Mouse (Mus musculus): ENCODE measurements around the gene Irf2bp2. TPM values are rescaled to one million over a fixed set of nuclear protein-coding genes. Genes with fewer than 3 reads are reported as not detected.

The Irf2bp2 gene
- 11.7 and 12.8 TPM in 2 replicates for polyA plus RNA-seq (2015; fragmentation: Nextera tagmentation; extraction: Ambion mirVana)

- Histone ChIP-seq H3K27ac (ENCODE audit: low read length) (peak within 1 kb of the TSS; percentile 100), H3K9me3 (ENCODE audit: control insufficient read depth, low read length) (no peaks in the 10 kb centered on the region), H3K4me2 (ENCODE audit: low read depth, low read length) (peak within 1 kb of the TSS; percentile 94), H3K27me3 (ENCODE audit: control insufficient read depth, insufficient read depth, low read depth, low read length) (no peaks in the 10 kb centered on the region), H3K4me1 (replicated peaks; ENCODE audit: control insufficient read depth, insufficient read depth, low read length) (peaks cover 37% of the 10 kb centered on the region), H3K36me3 (ENCODE audit: control insufficient read depth, insufficient read depth, low read length) (peaks cover 7% of the 10 kb centered on the region; the same call in 1 of the 2 replicates), H3K4me3 (ENCODE audit: low read length) (peak within 1 kb of the TSS; percentile 100), H3K9ac (ENCODE audit: low read length) (peak within 1 kb of the TSS; percentile 100)
- ATAC-seq (ENCODE audit: low read depth): peak; percentile 71
- WGBS: under 1% methylated on average over 46 of the region's 56 CpGs
Observed at GRCm38 (mm10) chr8:126593889-126594480, at the start of gene Irf2bp2. TSS of gene Irf2bp2 (minus strand) at chr8:126593986.

- Histone ChIP-seq H3K27me3 (ENCODE audit: control insufficient read depth, insufficient read depth, low read depth, low read length) (no peaks in the 10 kb centered on the region), H3K4me3 (ENCODE audit: low read length) (no peak overlapping the region), H3K9me3 (ENCODE audit: control insufficient read depth, low read length) (peaks cover 6% of the 10 kb centered on the region; the same call in 1 of the 2 replicates), H3K27ac (ENCODE audit: low read length) (no peak overlapping the region), H3K9ac (ENCODE audit: low read length) (no peak overlapping the region), H3K4me1 (replicated peaks; ENCODE audit: control insufficient read depth, insufficient read depth, low read length) (peaks cover 8% of the 10 kb centered on the region), H3K4me2 (ENCODE audit: low read depth, low read length) (no peak overlapping the region), H3K36me3 (ENCODE audit: control insufficient read depth, insufficient read depth, low read length) (no peaks in the 10 kb centered on the region)
- no peak for ATAC-seq (ENCODE audit: low read depth)
- 96% methylated on average over 4 of the region's 4 CpGs for WGBS
Observed at GRCm38 (mm10) chr8:126642665-126643064, 48.9 kb upstream of the Irf2bp2 start.

GRCm38 (mm10) chr8:126641568-126642295 lies 47.9 kb upstream of the Irf2bp2 start:
- Histone ChIP-seq H3K27me3 (ENCODE audit: control insufficient read depth, insufficient read depth, low read depth, low read length) (no peaks in the 10 kb centered on the region), H3K4me1 (replicated peaks; ENCODE audit: control insufficient read depth, insufficient read depth, low read length) (peaks cover 8% of the 10 kb centered on the region), H3K27ac (ENCODE audit: low read length) (no peak overlapping the region), H3K9ac (ENCODE audit: low read length) (no peak overlapping the region), H3K9me3 (ENCODE audit: control insufficient read depth, low read length) (peaks cover 6% of the 10 kb centered on the region; the same call in 1 of the 2 replicates), H3K4me3 (ENCODE audit: low read length) (no peak overlapping the region), H3K4me2 (ENCODE audit: low read depth, low read length) (no peak overlapping the region), H3K36me3 (ENCODE audit: control insufficient read depth, insufficient read depth, low read length) (no peaks in the 10 kb centered on the region)
- WGBS: 73% methylated on average over 3 of the region's 3 CpGs
- no peak for ATAC-seq (ENCODE audit: low read depth)

- no peaks in the 10 kb centered on the region for H3K36me3 ChIP-seq (ENCODE audit: control insufficient read depth, insufficient read depth, low read length)
- H3K9ac ChIP-seq (ENCODE audit: low read length): no peak overlapping the region
- H3K4me3 ChIP-seq (ENCODE audit: low read length): no peak overlapping the region
- peak overlapping the region; percentile 19; the same call in 1 of the 2 replicates for H3K27ac ChIP-seq (ENCODE audit: low read length)
- no peak overlapping the region for H3K4me2 ChIP-seq (ENCODE audit: low read depth, low read length)
- peaks cover 10% of the 10 kb centered on the region; the same call in 1 of the 2 replicates for H3K4me1 ChIP-seq (replicated peaks; ENCODE audit: control insufficient read depth, insufficient read depth, low read length)
- H3K9me3 ChIP-seq (ENCODE audit: control insufficient read depth, low read length): peaks cover 6% of the 10 kb centered on the region; the same call in 1 of the 2 replicates
- H3K27me3 ChIP-seq (ENCODE audit: control insufficient read depth, insufficient read depth, low read depth, low read length): no peaks in the 10 kb centered on the region
- peak; percentile 53 for ATAC-seq (ENCODE audit: low read depth)
- WGBS: 59% methylated on average over 3 of the region's 3 CpGs
Observed at GRCm38 (mm10) chr8:126639161-126639560, 45.4 kb upstream of the Irf2bp2 start.

- H3K4me1 ChIP-seq (replicated peaks; ENCODE audit: control insufficient read depth, insufficient read depth, low read length): peaks cover 10% of the 10 kb centered on the region; the same call in 1 of the 2 replicates
- peaks cover 6% of the 10 kb centered on the region; the same call in 1 of the 2 replicates for H3K9me3 ChIP-seq (ENCODE audit: control insufficient read depth, low read length)
- WGBS: 52% methylated on average over 8 of the region's 8 CpGs
- H3K4me3 ChIP-seq (ENCODE audit: low read length): no peak overlapping the region
- no peak overlapping the region for H3K9ac ChIP-seq (ENCODE audit: low read length)
- no peaks in the 10 kb centered on the region for H3K27me3 ChIP-seq (ENCODE audit: control insufficient read depth, insufficient read depth, low read depth, low read length)
- H3K36me3 ChIP-seq (ENCODE audit: control insufficient read depth, insufficient read depth, low read length): no peaks in the 10 kb centered on the region
- H3K4me2 ChIP-seq (ENCODE audit: low read depth, low read length): no peak overlapping the region
- H3K27ac ChIP-seq (ENCODE audit: low read length): no peak overlapping the region
- ATAC-seq (ENCODE audit: low read depth): no peak
Observed at GRCm38 (mm10) chr8:126638027-126638426, 44.2 kb upstream of the Irf2bp2 start.

- H3K9me3 ChIP-seq (ENCODE audit: control insufficient read depth, low read length): peaks cover 9% of the 10 kb centered on the region; the same call in 1 of the 2 replicates
- peak; percentile 92 for ATAC-seq (ENCODE audit: low read depth)
- no peak overlapping the region for H3K9ac ChIP-seq (ENCODE audit: low read length)
- peak overlapping the region; percentile 58 for H3K27ac ChIP-seq (ENCODE audit: low read length)
- peaks cover 10% of the 10 kb centered on the region; the same call in 1 of the 2 replicates for H3K4me1 ChIP-seq (replicated peaks; ENCODE audit: control insufficient read depth, insufficient read depth, low read length)
- WGBS: 32% methylated on average over 6 of the region's 6 CpGs
- H3K27me3 ChIP-seq (ENCODE audit: control insufficient read depth, insufficient read depth, low read depth, low read length): no peaks in the 10 kb centered on the region
- no peak overlapping the region for H3K4me2 ChIP-seq (ENCODE audit: low read depth, low read length)
- no peak overlapping the region for H3K4me3 ChIP-seq (ENCODE audit: low read length)
- H3K36me3 ChIP-seq (ENCODE audit: control insufficient read depth, insufficient read depth, low read length): no peaks in the 10 kb centered on the region
Observed at GRCm38 (mm10) chr8:126634541-126635048, 40.8 kb upstream of the Irf2bp2 start.

- H3K9me3 ChIP-seq (ENCODE audit: control insufficient read depth, low read length): peaks cover 10% of the 10 kb centered on the region; the same call in 1 of the 2 replicates
- 70% methylated on average over 3 of the region's 3 CpGs for WGBS
- no peak overlapping the region for H3K4me3 ChIP-seq (ENCODE audit: low read length)
- H3K9ac ChIP-seq (ENCODE audit: low read length): no peak overlapping the region
- no peaks in the 10 kb centered on the region for H3K4me1 ChIP-seq (replicated peaks; ENCODE audit: control insufficient read depth, insufficient read depth, low read length)
- no peak overlapping the region for H3K27ac ChIP-seq (ENCODE audit: low read length)
- no peak overlapping the region for H3K4me2 ChIP-seq (ENCODE audit: low read depth, low read length)
- H3K27me3 ChIP-seq (ENCODE audit: control insufficient read depth, insufficient read depth, low read depth, low read length): no peaks in the 10 kb centered on the region
- ATAC-seq (ENCODE audit: low read depth): no peak; the same call in 1 of the 2 replicates
- no peaks in the 10 kb centered on the region for H3K36me3 ChIP-seq (ENCODE audit: control insufficient read depth, insufficient read depth, low read length)
Observed at GRCm38 (mm10) chr8:126628616-126629015, 34.8 kb upstream of the Irf2bp2 start.

GRCm38 (mm10) chr8:126626415-126626814 lies 32.6 kb upstream of the Irf2bp2 start:
- WGBS: 80% methylated on average over 11 of the region's 11 CpGs
- no peaks in the 10 kb centered on the region for H3K36me3 ChIP-seq (ENCODE audit: control insufficient read depth, insufficient read depth, low read length)

More at GRCm38 (mm10) chr8:126626415-126626814, 32.6 kb upstream of the Irf2bp2 start:
- Histone ChIP-seq H3K4me1 (replicated peaks; ENCODE audit: control insufficient read depth, insufficient read depth, low read length) (no peaks in the 10 kb centered on the region), H3K4me3 (ENCODE audit: low read length) (no peak overlapping the region), H3K9me3 (ENCODE audit: control insufficient read depth, low read length) (peaks cover 10% of the 10 kb centered on the region; the same call in 1 of the 2 replicates), H3K4me2 (ENCODE audit: low read depth, low read length) (no peak overlapping the region), H3K27me3 (ENCODE audit: control insufficient read depth, insufficient read depth, low read depth, low read length) (no peaks in the 10 kb centered on the region), H3K27ac (ENCODE audit: low read length) (no peak overlapping the region), H3K9ac (ENCODE audit: low read length) (no peak overlapping the region)
- no peak for ATAC-seq (ENCODE audit: low read depth)
